Mouse (Mus musculus) G1E (cell line): ENCODE measurements around the gene Ptrh1.

ENCODE experiments used
- CTCF ChIP-seq: IDR thresholded peaks from 2 replicates; pipeline ENCODE4 v1.5.1; 2012; ENCODE audit warnings: low read depth, low read length, inconsistent platforms, mixed read lengths
- GATA1 ChIP-seq: IDR thresholded peaks from 2 replicates; pipeline ENCODE4 v1.6.1; 2012; ENCODE audit warnings: borderline replicate concordance, low read length, inconsistent platforms, mixed read lengths
- GATA2 ChIP-seq: IDR thresholded peaks from 2 replicates; pipeline ENCODE4 v1.6.1; 2012; ENCODE audit warnings: low read depth, low read length, inconsistent platforms, borderline replicate concordance
- POLR2AphosphoS5 ChIP-seq: IDR thresholded peaks from 2 replicates; pipeline ENCODE4 v1.6.1; 2012; ENCODE audit warnings: low read depth, low read length, inconsistent platforms; ENCODE audit not compliant: insufficient replicate concordance
- TAL1 ChIP-seq: conservative IDR thresholded peaks from 2 replicates; pipeline ENCODE4 v1.6.1; 2012; ENCODE audit warnings: low read depth, low read length, inconsistent platforms, mixed read lengths

DNA sequence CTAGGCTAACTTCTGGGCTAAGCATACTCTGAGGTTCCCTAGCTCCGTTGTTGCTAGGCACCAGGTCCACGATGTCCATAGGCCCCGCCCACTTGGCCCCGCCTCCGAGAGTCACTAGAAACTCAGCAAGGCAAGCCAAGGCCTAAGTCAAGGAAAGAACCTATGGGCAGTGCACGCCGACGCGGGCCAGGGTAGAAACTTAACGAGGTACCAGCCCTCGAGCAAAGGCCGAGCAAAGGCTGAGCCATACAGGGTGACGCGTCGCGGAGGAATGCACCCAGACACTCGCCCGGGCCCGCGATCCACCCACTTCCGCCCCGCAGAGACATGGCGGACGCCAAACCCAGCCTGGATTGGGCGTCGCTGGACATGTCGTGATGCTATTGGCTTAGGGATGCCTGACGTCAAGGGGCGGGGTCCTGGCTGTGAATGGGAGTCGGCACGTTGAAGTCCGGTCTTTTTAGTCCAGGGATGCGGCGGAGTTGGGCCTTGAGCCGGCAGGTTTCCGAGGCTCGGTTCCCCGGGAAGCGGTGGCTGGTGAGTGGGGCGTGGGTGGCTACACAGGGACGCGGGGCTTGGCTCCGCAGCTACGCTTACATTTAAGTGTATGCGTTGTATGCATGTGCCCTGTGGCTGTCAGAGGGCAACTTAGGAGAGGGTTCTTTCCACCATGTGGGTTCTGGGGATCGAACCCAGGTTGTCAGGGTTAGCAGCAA lies at the start of gene Ptrh1, which contains the start of gene Ttc16:
- TF ChIP-seq CTCF (no peak), TAL1 (no peak), POLR2AphosphoS5 (no peak), GATA1 (no peak), GATA2 (no peak)
